Mouse (Mus musculus): ENCODE measurements around the gene Brinp1.
"Not testable (repeated sequence)": the region's sequence is repeated elsewhere in the genome, so short reads cannot be mapped to it uniquely, and the experiment has no call there.

Gene Brinp1

GRCm38 (mm10) chr4:68813997-68814396 lies 140.2 kb downstream of the Brinp1 start:
- not testable (repeated sequence) for DNase-seq (ENCODE audit: low spot score in 2 of 2)

DNA sequence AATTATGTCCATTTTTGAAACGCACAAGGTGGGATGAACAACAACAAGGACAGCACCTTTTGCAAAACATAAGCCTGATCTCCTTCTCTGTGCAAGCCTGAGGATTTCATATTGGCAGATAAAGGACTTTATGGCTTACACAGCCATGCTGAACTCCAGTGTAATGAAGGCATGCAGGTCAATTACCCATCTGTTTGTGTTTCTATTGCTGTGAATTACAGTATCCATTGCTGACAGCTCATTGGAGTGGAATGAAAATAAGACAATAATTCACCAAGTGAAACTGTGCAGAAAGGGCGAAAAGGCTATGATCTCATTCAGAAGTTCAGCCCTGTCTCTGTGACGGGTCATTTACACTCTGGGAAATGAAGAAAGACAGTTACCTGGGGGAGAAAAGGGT lies 147.7 kb downstream of the Brinp1 start:
- DNase-seq (ENCODE audit: low spot score in 2 of 2): no peak

GRCm38 (mm10) chr4:68801923-68802855 lies 152.0 kb downstream of the Brinp1 start:
- no peak for DNase-seq (ENCODE audit: low spot score in 2 of 2)

DNA sequence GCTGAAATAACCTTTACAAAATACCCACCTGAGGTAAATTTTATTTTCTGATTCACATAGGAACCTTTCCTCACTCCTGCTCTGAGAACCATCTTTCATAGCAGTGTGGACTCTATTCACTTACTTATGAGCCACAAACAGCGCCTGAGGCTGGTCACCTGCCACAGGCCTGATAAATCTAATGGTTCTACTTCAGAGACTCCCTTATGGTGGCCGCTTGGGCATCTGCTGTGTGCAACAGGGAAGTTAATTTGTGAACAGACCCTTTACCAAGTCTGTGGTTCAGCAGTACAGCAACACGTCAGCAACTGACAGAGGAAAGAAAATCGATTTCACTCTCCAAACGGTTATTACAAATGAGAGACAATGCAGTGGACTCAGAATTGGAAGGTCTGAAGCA lies 164.2 kb downstream of the Brinp1 start:
- DNase-seq (ENCODE audit: low spot score in 2 of 2): no peak

GRCm38 (mm10) chr4:68788477-68788999 lies 165.7 kb downstream of the Brinp1 start:
- DNase-seq (ENCODE audit: low spot score in 2 of 2): no peak

- DNase-seq (ENCODE audit: low spot score in 2 of 2): no peak
Measured at GRCm38 (mm10) chr4:68787642-68788041, 166.6 kb downstream of the Brinp1 start.

- no peak for DNase-seq (ENCODE audit: low spot score in 2 of 2)
Measured at GRCm38 (mm10) chr4:68768256-68768655, 185.9 kb downstream of the Brinp1 start.

DNA sequence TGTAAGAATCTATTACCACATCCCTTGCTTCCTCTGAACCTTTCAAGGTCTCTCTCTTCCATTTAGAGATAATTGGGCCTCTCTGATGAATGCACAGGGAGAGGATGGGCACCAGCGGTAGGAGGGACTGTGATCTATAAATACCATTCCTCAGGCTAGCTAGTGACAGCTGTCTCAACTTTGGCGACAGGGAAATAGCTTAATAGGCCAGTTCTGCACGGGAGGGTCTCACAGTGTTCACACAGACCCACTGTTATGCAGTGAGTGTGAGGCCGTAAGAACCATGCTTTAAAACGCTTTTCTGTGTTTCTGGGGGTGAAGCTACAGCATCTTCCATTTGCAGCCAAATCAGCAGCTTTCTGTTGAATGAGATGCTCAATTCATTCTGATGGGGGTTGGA lies 186.8 kb downstream of the Brinp1 start:
- DNase-seq (ENCODE audit: low spot score in 2 of 2): no peak

DNA sequence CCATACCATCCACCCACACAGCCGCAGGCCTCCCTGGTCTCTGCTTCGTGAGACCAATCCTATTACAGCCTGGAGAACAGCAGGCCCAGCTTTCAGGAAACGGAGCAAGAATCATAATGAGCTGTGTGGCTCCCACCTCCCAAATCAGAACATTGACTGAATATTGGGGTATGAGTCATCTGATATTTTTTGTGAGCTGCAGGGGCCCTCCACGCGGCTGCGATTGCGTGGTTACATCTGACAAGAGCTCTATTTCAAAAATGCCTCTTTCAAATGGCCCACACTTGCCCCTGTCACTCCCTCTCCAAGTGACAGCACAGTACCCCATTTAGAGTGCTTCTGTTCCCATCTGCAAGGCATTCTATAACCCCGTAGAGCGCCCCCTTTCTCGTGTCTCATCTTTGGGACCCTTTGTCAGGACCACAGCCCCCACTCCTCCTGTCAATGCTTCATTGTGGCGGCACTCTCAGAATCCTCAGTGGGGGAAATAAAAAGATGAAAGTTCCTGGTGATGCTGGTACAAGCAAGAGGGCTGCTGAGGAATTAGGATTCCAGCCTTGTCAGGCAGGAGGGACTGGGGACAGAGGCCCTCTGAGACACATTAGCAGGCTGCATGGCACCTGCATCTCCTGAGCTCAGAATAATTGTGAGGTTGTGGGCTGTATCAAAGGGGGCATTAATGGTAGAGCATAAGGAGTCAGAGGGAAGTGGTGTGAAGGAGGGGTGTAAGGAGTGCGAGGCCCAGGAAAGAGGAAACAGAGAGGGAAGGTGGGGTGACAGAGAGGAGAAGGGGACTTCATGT lies 188.2 kb downstream of the Brinp1 start:
- no peak for DNase-seq (ENCODE audit: low spot score in 2 of 2)

DNA sequence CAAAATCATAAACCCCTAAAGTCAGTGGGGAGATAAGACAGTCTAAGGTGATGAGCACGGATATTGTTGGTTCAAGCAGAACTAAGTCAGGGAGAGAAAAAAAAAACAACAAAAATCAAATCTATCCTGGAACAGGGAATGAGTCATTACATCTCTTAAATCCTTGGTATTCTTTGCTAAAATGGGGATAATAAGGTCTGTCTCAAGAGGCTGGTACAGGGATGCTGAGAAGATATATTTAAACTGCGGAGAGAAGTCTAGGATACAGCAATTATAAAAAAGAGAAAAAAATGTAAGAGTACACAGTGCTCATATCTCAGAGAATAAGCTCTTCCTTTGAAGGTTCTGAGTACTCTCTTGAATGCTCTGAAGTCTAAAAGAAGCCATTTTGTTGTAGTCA lies 189.3 kb downstream of the Brinp1 start:
- no peak for DNase-seq (ENCODE audit: low spot score in 2 of 2)

- no peak for DNase-seq (ENCODE audit: low spot score in 2 of 2)
Measured at GRCm38 (mm10) chr4:68720983-68721382, 233.2 kb downstream of the Brinp1 start.
